Mouse (Mus musculus) limb, embryonic 15.5 days (tissue): Measurements from ENCODE around the gene Slc41a1. TPM values are rescaled to one million over a fixed set of nuclear protein-coding genes. Genes with fewer than 3 reads are reported as not detected.
A peak's percentile ranks its signal among the peaks of the same experiment; 100 is the strongest.

ENCODE experiments used
- ATAC-seq: fragments of 200-750 bp; cut with Nextera tagmentation; 2 replicates; pipeline ENCODE4 v1.8.0; 2017; ENCODE audit warnings: low read depth, moderate TSS enrichment; ENCODE audit not compliant: insufficient number of reproducible peaks, low FRiP score, low TSS enrichment
- H3K27ac ChIP-seq: fragments of 300-500 bp; sonication (generic); 2 replicates; pipeline ENCODE4 v1.5.1; 2015; ENCODE audit warnings: moderate library complexity, mild to moderate bottlenecking, inconsistent platforms
- H3K27me3 ChIP-seq: fragments of 300-500 bp; sonication (generic); 2 replicates; pipeline ENCODE4 v1.6.1; 2015; ENCODE audit warnings: inconsistent platforms
- H3K36me3 ChIP-seq: fragments of 300-500 bp; sonication (generic); 2 replicates; pipeline ENCODE4 v1.6.1; 2015; ENCODE audit warnings: inconsistent platforms
- H3K4me1 ChIP-seq: fragments of 300-500 bp; sonication (generic); 2 replicates; pipeline ENCODE4 v1.6.1; 2015; ENCODE audit warnings: inconsistent platforms
- H3K4me2 ChIP-seq: fragments of 300-500 bp; sonication (generic); 2 replicates; pipeline ENCODE4 v1.6.1; 2015; ENCODE audit warnings: mild to moderate bottlenecking, inconsistent platforms
- H3K4me3 ChIP-seq: fragments of 300-500 bp; sonication (generic); 2 replicates; pipeline ENCODE4 v1.5.1; 2015; ENCODE audit warnings: mild to moderate bottlenecking, inconsistent platforms
- H3K9ac ChIP-seq: fragments of 300-500 bp; sonication (generic); 2 replicates; pipeline ENCODE4 v1.6.1; 2015; ENCODE audit warnings: inconsistent platforms
- H3K9me3 ChIP-seq: fragments of 300-500 bp; sonication (generic); 2 replicates; pipeline ENCODE4 v1.6.1; 2016; ENCODE audit warnings: inconsistent platforms
- WGBS: fragments of 180-500 bp; shearing (Covaris S2); methylation state at CpG from one replicate; pipeline ENCODE4 v1.1.7; 2015; 5-methylcytosine and 5-hydroxymethylcytosine counted together
- polyA plus RNA-seq: library from polyadenylated mRNA; unstranded; fragments of >200 nt; fragmentation: Nextera tagmentation; extraction: Ambion mirVana; gene quantifications from 2 replicates; pipeline ENCODE4 v1.2.1, GENCODE M21; 2015

The Slc41a1 gene
- 16.4 and 18.8 TPM in 2 replicates for polyA plus RNA-seq

GRCm38 (mm10) chr1:131827207-131827786 is at the start of gene Slc41a1:
Slc41a1 (plus strand) TSS chr1:131827493.
- H3K9me3 ChIP-seq: no peaks in the 10 kb centered on the region
- H3K27me3 ChIP-seq: no peaks in the 10 kb centered on the region
- H3K4me2 ChIP-seq: peak within 1 kb of the TSS; percentile 71
- peak within 1 kb of the TSS; percentile 81 for H3K4me3 ChIP-seq
- ATAC-seq: peak; percentile 57
- H3K36me3 ChIP-seq: peaks cover 19% of the 10 kb centered on the region
- H3K27ac ChIP-seq: peak within 1 kb of the TSS; percentile 93
- H3K9ac ChIP-seq: peak within 1 kb of the TSS; percentile 74
- peaks cover 38% of the 10 kb centered on the region for H3K4me1 ChIP-seq
- WGBS: 2% methylated on average over 25 of the region's 25 CpGs

DNA sequence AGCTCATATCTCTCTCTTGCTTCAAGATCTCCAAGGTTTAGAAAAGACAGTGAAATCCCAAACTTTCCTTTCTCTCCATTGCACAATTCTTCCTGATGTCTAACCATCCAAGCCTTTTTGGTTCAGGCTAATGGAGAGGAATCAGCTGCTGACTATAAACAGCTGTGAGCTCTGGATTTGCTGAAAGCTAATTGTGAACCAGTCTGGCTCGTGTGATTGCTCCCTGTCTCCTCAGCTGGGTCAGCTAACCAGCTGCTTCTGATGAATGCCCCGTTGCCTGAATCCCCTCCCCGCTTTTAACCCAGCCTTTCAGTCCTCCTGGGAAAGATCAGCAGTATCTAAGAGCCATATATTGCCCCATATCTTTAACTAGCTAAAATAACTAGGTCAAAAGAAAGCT is 32.7 kb upstream of the Slc41a1 start:
- no peak overlapping the region for H3K4me2 ChIP-seq
- no peaks in the 10 kb centered on the region for H3K36me3 ChIP-seq
- no peaks in the 10 kb centered on the region for H3K9me3 ChIP-seq
- 31% methylated on average over 3 of the region's 3 CpGs for WGBS
- no peaks in the 10 kb centered on the region for H3K27me3 ChIP-seq
- no peak overlapping the region for H3K9ac ChIP-seq
- H3K4me1 ChIP-seq: peaks cover 7% of the 10 kb centered on the region; the same call in 1 of the 2 replicates
- ATAC-seq: no peak
- no peak overlapping the region for H3K27ac ChIP-seq
- no peak overlapping the region for H3K4me3 ChIP-seq

GRCm38 (mm10) chr1:131795171-131795570 is 32.1 kb upstream of the Slc41a1 start:
- H3K27ac ChIP-seq: no peak overlapping the region
- H3K9me3 ChIP-seq: no peaks in the 10 kb centered on the region
- ATAC-seq: no peak
- no peaks in the 10 kb centered on the region for H3K36me3 ChIP-seq
- H3K4me3 ChIP-seq: no peak overlapping the region
- H3K9ac ChIP-seq: no peak overlapping the region
- H3K27me3 ChIP-seq: no peaks in the 10 kb centered on the region
- H3K4me2 ChIP-seq: no peak overlapping the region
- peaks cover 7% of the 10 kb centered on the region; the same call in 1 of the 2 replicates for H3K4me1 ChIP-seq
- WGBS: 65% methylated on average over 3 of the region's 3 CpGs

DNA sequence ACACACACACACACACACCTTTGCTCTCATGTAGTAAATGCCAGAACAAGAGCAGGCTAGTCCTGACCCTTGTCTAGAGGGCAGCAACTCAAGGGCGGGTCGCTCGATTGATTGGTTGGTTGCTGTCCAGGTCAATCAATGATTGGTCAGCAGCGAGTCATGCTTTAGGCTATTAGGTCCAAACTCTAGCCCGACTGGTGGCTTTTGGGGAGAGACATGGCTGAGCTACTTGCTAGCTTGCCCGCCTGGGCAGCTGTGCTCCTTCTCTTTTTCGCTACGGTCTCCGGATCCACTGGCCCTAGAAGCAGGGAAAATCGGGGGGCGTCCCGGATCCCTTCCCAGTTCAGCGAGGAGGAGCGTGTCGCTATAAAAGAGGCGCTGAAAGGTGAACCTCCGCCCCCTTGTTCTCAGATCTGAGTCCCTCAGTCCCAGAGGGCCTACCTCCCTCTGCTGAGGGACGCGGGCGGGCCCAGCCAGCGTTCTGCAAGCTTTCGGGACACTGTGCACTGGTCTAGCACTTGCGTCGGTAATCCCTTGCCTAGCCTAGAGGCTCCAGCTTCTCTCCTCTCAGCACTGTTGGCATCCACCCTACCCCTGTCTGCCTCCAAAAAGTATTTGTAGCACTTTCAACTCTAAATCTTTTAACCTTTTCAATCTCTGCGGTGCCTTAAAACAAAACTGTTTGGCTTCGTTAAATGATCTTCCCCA is 29.9 kb upstream of the Slc41a1 start, which contains the start of gene Pm20d1:
Gene Pm20d1 (plus strand): TSS at position 180 of the 708 bp plus-strand sequence.
- Histone ChIP-seq H3K4me2 (peak within 1 kb of the TSS; percentile 46), H3K27ac (no peak within 1 kb of the TSS), H3K27me3 (no peaks in the 10 kb centered on the region), H3K9me3 (no peaks in the 10 kb centered on the region), H3K9ac (no peak within 1 kb of the TSS), H3K36me3 (no peaks in the 10 kb centered on the region), H3K4me3 (peak within 1 kb of the TSS; percentile 24), H3K4me1 (peaks cover 7% of the 10 kb centered on the region; the same call in 1 of the 2 replicates)
- 6% methylated on average over 26 of the region's 26 CpGs for WGBS
- no peak for ATAC-seq

- Histone ChIP-seq H3K4me3 (no peak overlapping the region), H3K9ac (no peak overlapping the region), H3K27ac (no peak overlapping the region), H3K4me2 (no peak overlapping the region), H3K36me3 (no peaks in the 10 kb centered on the region), H3K27me3 (no peaks in the 10 kb centered on the region), H3K4me1 (peaks cover 7% of the 10 kb centered on the region; the same call in 1 of the 2 replicates), H3K9me3 (no peaks in the 10 kb centered on the region)
- WGBS: 41% methylated on average over 1 of the region's 1 CpGs
- no peak for ATAC-seq
Observed at GRCm38 (mm10) chr1:131800001-131800400, 27.3 kb upstream of the Slc41a1 start.

DNA sequence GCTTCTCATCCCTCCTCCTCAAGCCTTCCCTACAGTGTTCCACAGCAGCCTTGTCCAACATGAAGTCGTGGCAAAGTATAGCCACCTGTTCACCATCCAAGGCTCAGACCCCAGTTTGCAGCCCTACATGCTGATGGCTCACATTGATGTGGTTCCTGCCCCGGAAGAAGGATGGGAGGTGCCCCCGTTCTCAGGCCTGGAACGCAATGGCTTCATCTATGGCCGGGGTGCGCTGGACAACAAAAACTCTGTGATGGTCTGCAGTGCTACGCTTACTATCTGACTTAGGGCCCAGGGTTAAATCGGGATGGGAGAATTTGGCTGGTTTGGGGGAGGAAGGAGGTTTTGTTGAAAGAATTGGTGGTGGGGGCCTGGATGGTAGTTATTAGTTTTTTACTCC is 26.2 kb upstream of the Slc41a1 start:
- Histone ChIP-seq H3K4me3 (no peak overlapping the region), H3K27me3 (no peaks in the 10 kb centered on the region), H3K4me2 (no peak overlapping the region), H3K9ac (no peak overlapping the region), H3K9me3 (no peaks in the 10 kb centered on the region), H3K4me1 (peaks cover 7% of the 10 kb centered on the region; the same call in 1 of the 2 replicates), H3K36me3 (no peaks in the 10 kb centered on the region), H3K27ac (no peak overlapping the region)
- no peak for ATAC-seq
- WGBS: 92% methylated on average over 8 of the region's 8 CpGs

DNA sequence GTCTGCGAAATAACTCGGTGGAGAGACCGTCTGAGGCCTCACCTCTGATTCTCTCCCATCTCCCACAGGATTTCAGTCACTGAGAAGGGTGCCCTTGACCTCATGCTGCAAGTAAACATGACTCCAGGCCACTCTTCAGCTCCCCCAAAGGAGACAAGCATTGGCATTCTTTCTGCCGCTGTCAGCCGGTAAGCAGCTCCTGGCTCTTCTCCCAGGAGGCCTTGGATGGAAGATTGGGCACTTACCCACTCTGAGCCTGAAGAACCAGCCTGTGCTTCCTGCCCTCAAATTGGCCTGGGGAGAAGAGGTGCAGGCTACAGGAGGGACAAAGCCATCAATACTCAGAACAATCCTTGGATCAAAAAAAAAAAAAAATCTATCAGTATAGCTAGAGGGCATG is 24.6 kb upstream of the Slc41a1 start:
- no peak overlapping the region for H3K4me2 ChIP-seq
- ATAC-seq: no peak
- H3K9me3 ChIP-seq: no peaks in the 10 kb centered on the region
- H3K27ac ChIP-seq: no peak overlapping the region
- 81% methylated on average over 5 of the region's 5 CpGs for WGBS
- no peak overlapping the region for H3K4me3 ChIP-seq
- H3K9ac ChIP-seq: no peak overlapping the region
- H3K36me3 ChIP-seq: no peaks in the 10 kb centered on the region
- no peaks in the 10 kb centered on the region for H3K27me3 ChIP-seq
- H3K4me1 ChIP-seq: peaks cover 2% of the 10 kb centered on the region; the same call in 1 of the 2 replicates

GRCm38 (mm10) chr1:131804166-131804565 is 23.1 kb upstream of the Slc41a1 start:
- no peak overlapping the region for H3K4me3 ChIP-seq
- H3K4me1 ChIP-seq: no peaks in the 10 kb centered on the region
- H3K9ac ChIP-seq: no peak overlapping the region
- H3K27ac ChIP-seq: no peak overlapping the region
- no peaks in the 10 kb centered on the region for H3K27me3 ChIP-seq
- 95% methylated on average over 3 of the region's 3 CpGs for WGBS
- no peak for ATAC-seq
- no peaks in the 10 kb centered on the region for H3K36me3 ChIP-seq
- H3K4me2 ChIP-seq: no peak overlapping the region
- H3K9me3 ChIP-seq: no peaks in the 10 kb centered on the region

DNA sequence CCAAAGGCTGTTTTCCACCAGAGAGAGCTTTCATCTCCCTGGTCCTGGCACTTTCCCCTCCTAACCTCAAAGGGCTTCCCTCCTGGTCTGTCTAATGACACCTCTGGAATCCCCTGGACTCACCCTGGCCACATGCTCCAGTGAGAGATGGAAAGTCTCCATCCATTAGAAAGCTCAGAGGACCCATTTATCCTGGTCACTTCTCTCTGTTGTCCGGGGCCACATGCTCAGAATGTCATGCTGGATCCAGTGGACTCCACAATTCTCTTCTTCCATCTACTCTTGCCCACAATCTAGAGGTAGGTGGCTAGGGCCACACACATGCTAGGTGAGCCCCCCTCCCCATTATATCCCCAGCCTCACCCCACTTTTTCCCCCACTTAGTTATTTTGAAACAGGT is 18.3 kb upstream of the Slc41a1 start:
- Histone ChIP-seq H3K4me3 (no peak overlapping the region), H3K4me2 (no peak overlapping the region), H3K9me3 (no peaks in the 10 kb centered on the region), H3K36me3 (no peaks in the 10 kb centered on the region), H3K4me1 (no peaks in the 10 kb centered on the region), H3K27me3 (no peaks in the 10 kb centered on the region), H3K9ac (no peak overlapping the region), H3K27ac (no peak overlapping the region)
- 76% methylated on average over 1 of the region's 1 CpGs for WGBS
- no peak for ATAC-seq

DNA sequence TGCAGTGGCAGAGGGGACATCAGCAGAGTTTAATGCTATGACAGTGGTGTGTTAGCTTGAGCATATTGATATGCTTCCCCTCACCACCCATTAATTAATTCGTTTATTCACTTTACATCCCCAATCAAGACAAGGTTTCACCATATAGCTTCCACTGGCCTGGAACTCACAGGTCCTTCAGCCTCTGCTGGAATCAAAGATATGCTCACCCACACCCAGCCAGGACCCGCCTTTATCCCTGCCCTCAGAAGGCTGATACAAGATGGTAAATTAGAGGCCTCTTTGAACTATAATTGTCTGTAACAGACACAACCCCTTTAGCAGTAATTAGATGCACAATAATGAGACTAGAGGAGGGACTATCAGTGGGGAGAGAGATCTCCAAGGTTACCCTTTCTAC is 17.6 kb upstream of the Slc41a1 start:
- no peak overlapping the region for H3K9ac ChIP-seq
- no peak overlapping the region for H3K4me3 ChIP-seq
- no peaks in the 10 kb centered on the region for H3K27me3 ChIP-seq
- no peak overlapping the region for H3K27ac ChIP-seq
- no peaks in the 10 kb centered on the region for H3K36me3 ChIP-seq
- no peak overlapping the region for H3K4me2 ChIP-seq
- no peak for ATAC-seq
- 57% methylated on average over 2 of the region's 2 CpGs for WGBS
- H3K4me1 ChIP-seq: no peaks in the 10 kb centered on the region
- H3K9me3 ChIP-seq: no peaks in the 10 kb centered on the region

DNA sequence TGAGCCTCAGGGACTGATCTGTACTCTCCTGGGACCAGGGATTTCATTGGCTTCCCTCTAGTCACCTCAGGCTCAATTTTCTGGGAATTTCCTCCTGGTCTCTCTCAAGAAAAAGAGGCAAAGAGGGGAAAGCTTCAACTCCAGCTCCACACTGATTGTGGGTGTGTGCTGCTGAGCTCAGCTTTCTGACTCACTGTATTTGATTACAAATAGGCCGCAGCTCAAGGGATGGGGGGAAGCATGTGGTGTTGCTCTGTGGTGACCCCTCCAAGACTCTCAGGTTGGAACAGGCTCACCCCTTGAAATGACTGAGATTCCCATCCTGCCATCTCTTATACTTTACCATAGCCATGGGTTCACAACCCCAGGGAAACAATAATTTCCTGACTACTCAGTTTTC is 15.9 kb upstream of the Slc41a1 start:
- H3K36me3 ChIP-seq: no peaks in the 10 kb centered on the region
- H3K9me3 ChIP-seq: no peaks in the 10 kb centered on the region
- H3K27ac ChIP-seq: no peak overlapping the region
- H3K4me1 ChIP-seq: no peaks in the 10 kb centered on the region
- no peak overlapping the region for H3K4me3 ChIP-seq
- ATAC-seq: no peak
- H3K9ac ChIP-seq: no peak overlapping the region
- 91% methylated on average over 1 of the region's 1 CpGs for WGBS
- no peak overlapping the region for H3K4me2 ChIP-seq
- H3K27me3 ChIP-seq: no peaks in the 10 kb centered on the region

GRCm38 (mm10) chr1:131812006-131812405 is 15.3 kb upstream of the Slc41a1 start:
- no peak for ATAC-seq

More at GRCm38 (mm10) chr1:131812006-131812405, 15.3 kb upstream of the Slc41a1 start:
- Histone ChIP-seq H3K4me1 (no peaks in the 10 kb centered on the region), H3K4me3 (no peak overlapping the region), H3K4me2 (no peak overlapping the region), H3K27ac (no peak overlapping the region), H3K9me3 (no peaks in the 10 kb centered on the region), H3K27me3 (no peaks in the 10 kb centered on the region), H3K36me3 (no peaks in the 10 kb centered on the region), H3K9ac (no peak overlapping the region)
- 69% methylated on average over 9 of the region's 9 CpGs for WGBS
